Mouse (Mus musculus) lung, postnatal 4 days (tissue): ENCODE data around the gene Dip2b.

Experiments used
- DNase-seq, 2 experiments: peaks; one replicate each; pipeline ENCODE4 v3.0.0; 2021

Dip2b gene

DNA sequence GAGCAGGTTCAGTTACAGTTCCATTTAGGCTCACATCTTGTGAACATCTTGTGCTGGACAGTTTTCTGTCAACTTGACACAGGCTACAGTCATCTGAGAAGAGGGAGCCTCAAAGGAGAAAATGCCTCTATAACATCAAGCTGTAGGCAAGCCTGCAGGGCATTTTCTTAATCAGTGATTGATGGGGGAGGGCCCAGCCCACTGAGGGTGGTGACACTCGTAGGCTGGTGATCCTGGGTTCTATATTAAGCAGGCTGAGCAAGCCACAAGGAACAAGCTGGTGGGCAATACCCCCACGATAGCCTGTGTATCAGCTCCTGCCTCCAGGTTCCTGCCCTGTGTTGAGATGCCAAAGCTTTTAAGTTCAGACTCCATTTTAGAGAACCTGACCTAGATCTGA, 230.5 kb downstream of the Dip2b start:
- no peak for DNase-seq
